Comparison of ENCODE assay signal across 33 mouse cellular contexts in genomic region chr14:104594851-104595250, GRCm38 (mm10).
"Had no signal": no experiment of that assay in that cellular context is flagged by ENCODE, and none has a peak within 500 bp of the region (broad histone marks: within the 10 kb centered on the region; RNA-seq: fewer than 3 reads in every experiment).

No protein-coding gene starts in this region.

- ATAC-seq: hindbrain, embryonic 16.5 days; hindbrain, postnatal 0 days; inflammation-experienced regulatory T-cells, adult 6 months; intestine, embryonic 15.5 days; intestine, embryonic 16.5 days; intestine, postnatal 0 days had no signal

- H3K27me3 ChIP-seq: heart, embryonic 13.5 days; heart, embryonic 15.5 days; hindbrain, embryonic 12.5 days; hindbrain, embryonic 13.5 days; hindbrain, embryonic 15.5 days; intestine, embryonic 15.5 days; kidney, embryonic 15.5 days had no signal

- H3K9me3 ChIP-seq: heart, embryonic 13.5 days; heart, embryonic 15.5 days; hindbrain, embryonic 10.5 days; hindbrain, embryonic 12.5 days; hindbrain, embryonic 13.5 days; hindbrain, embryonic 15.5 days; intestine, embryonic 15.5 days; kidney, embryonic 15.5 days had no signal

- H3K27ac ChIP-seq: heart, embryonic 13.5 days; heart, embryonic 15.5 days; hindbrain, embryonic 10.5 days; hindbrain, embryonic 12.5 days; hindbrain, embryonic 13.5 days; hindbrain, embryonic 14.5 days; hindbrain, embryonic 15.5 days; hindbrain, postnatal 0 days; intestine, embryonic 15.5 days; kidney, embryonic 15.5 days; kidney, postnatal 0 days; layer of hippocampus, adult 2 months; left cerebral cortex, adult 2 months had no signal

- H3K4me3 ChIP-seq: heart, embryonic 13.5 days; heart, embryonic 15.5 days; hindbrain, embryonic 10.5 days; hindbrain, embryonic 12.5 days; hindbrain, embryonic 13.5 days; hindbrain, embryonic 15.5 days; intestine, embryonic 15.5 days; kidney, embryonic 15.5 days; layer of hippocampus, adult 2 months; left cerebral cortex, adult 2 months had no signal

- H3K4me1 ChIP-seq: heart, embryonic 13.5 days; heart, embryonic 15.5 days; hindbrain, embryonic 10.5 days; hindbrain, embryonic 12.5 days; hindbrain, embryonic 13.5 days; hindbrain, embryonic 15.5 days; intestine, embryonic 15.5 days; kidney, embryonic 15.5 days had no signal

- H3K36me3 ChIP-seq: heart, embryonic 13.5 days; heart, embryonic 15.5 days; hindbrain, embryonic 10.5 days; hindbrain, embryonic 12.5 days; hindbrain, embryonic 13.5 days; hindbrain, embryonic 15.5 days; intestine, embryonic 15.5 days; kidney, embryonic 15.5 days had no signal

- H3K9ac ChIP-seq: heart, embryonic 13.5 days; heart, embryonic 15.5 days; hindbrain, embryonic 12.5 days; hindbrain, embryonic 13.5 days; hindbrain, embryonic 14.5 days; hindbrain, embryonic 15.5 days; intestine, embryonic 15.5 days; kidney, embryonic 15.5 days had no signal

- DNase-seq: heart, postnatal 10 days; heart, postnatal 14 days; heart, postnatal 36 days; heart, postnatal 4 days; kidney, adult 11 months; kidney, adult 18-20 months; kidney, adult 2 months; kidney, adult 8-10 months; kidney, adult 9 months; kidney, postnatal 10 days; kidney, postnatal 14 days; kidney, postnatal 25 days; kidney, postnatal 36 days; kidney, postnatal 4 days; layer of hippocampus, adult 9-11 months; layer of hippocampus, postnatal 36 days had no signal
